Mouse (Mus musculus) neural tube, embryonic 12.5 days (tissue): ENCODE data around the gene Kdm1a. TPM values are rescaled to one million over a fixed set of nuclear protein-coding genes. Genes with fewer than 3 reads are reported as not detected.

Experiments used
- ATAC-seq: fragments of 200-750 bp; cut with Nextera tagmentation; 2 replicates; pipeline ENCODE4 v1.8.0; 2017; ENCODE audit warnings: low read depth, mild to moderate bottlenecking, moderate TSS enrichment, moderate library complexity; ENCODE audit not compliant: low FRiP score
- H3K27ac ChIP-seq: fragments of 300-500 bp; sonication (generic); 2 replicates; pipeline ENCODE4 v1.5.1; 2016
- H3K27me3 ChIP-seq: fragments of 300-500 bp; sonication (generic); replicated peaks from 2 replicates; pipeline ENCODE4 v1.6.1; 2016; ENCODE audit warnings: mild to moderate bottlenecking
- H3K36me3 ChIP-seq: fragments of 300-500 bp; sonication (generic); 2 replicates; pipeline ENCODE4 v1.6.1; 2016; ENCODE audit warnings: mild to moderate bottlenecking
- H3K4me1 ChIP-seq: fragments of 300-500 bp; sonication (generic); 2 replicates; pipeline ENCODE4 v1.6.1; 2016
- H3K4me2 ChIP-seq: fragments of 300-500 bp; sonication (generic); replicated peaks from 2 replicates; pipeline ENCODE4 v1.6.1; 2016; ENCODE audit warnings: mild to moderate bottlenecking
- H3K4me3 ChIP-seq: fragments of 300-500 bp; sonication (generic); 2 replicates; pipeline ENCODE4 v1.5.1; 2016
- H3K9ac ChIP-seq: fragments of 300-500 bp; sonication (generic); 2 replicates; pipeline ENCODE4 v1.6.1; 2016; ENCODE audit warnings: mild to moderate bottlenecking
- H3K9me3 ChIP-seq: fragments of 300-500 bp; sonication (generic); 2 replicates; pipeline ENCODE4 v1.6.1; 2016; ENCODE audit warnings: mild to moderate bottlenecking
- whole genome bisulfite sequencing: fragments of 180-500 bp; shearing (Covaris S2); methylation state at CpG from one replicate; pipeline ENCODE4 v1.1.7; 2016; 5-methylcytosine and 5-hydroxymethylcytosine counted together
- polyA plus RNA-seq: library from polyadenylated mRNA; unstranded; fragments of >200 nt; fragmentation: Nextera tagmentation; extraction: Ambion mirVana; gene quantifications from 2 replicates; pipeline ENCODE4 v1.2.1, GENCODE M21; 2016

Kdm1a gene
- 115 and 137 TPM in 2 replicates for polyA plus RNA-seq

- Histone ChIP-seq H3K36me3 (no peaks in the 10 kb centered on the region), H3K4me3 (peak within 1 kb of the TSS; percentile 98), H3K9ac (peak within 1 kb of the TSS; percentile 100), H3K9me3 (no peaks in the 10 kb centered on the region), H3K27me3 (no peaks in the 10 kb centered on the region), H3K4me1 (peaks cover 18% of the 10 kb centered on the region), H3K27ac (peak within 1 kb of the TSS; percentile 90), H3K4me2 (peak within 1 kb of the TSS; percentile 71)
- WGBS, result under 1% methylated on average over 45 of the region's 45 CpGs
- peak; percentile 88 for ATAC-seq
These were observed at the start of gene Kdm1a for GRCm38 (mm10) chr4:136602568-136602967. TSS of gene Kdm1a (minus strand) at chr4:136602723.

GRCm38 (mm10) chr4:136651882-136652527 is 49.5 kb upstream of the Kdm1a start:
- 0 out of 2 replicates have a peak, but pooled peaks cover 2% of the 10 kb centered on the region for H3K9me3 ChIP-seq
- H3K4me1 ChIP-seq, result peaks cover 15% of the 10 kb centered on the region
- peak; percentile 25; the same call in 1 of the 2 replicates for ATAC-seq
- WGBS, result 81% methylated on average over 13 of the region's 13 CpGs
- H3K4me2 ChIP-seq, result no peak overlapping the region
- H3K27ac ChIP-seq, result peak overlapping the region; percentile 4; the same call in 1 of the 2 replicates
- H3K27me3 ChIP-seq, result no peaks in the 10 kb centered on the region
- H3K4me3 ChIP-seq, result no peak overlapping the region
- H3K36me3 ChIP-seq, result peaks cover 40% of the 10 kb centered on the region
- no peak overlapping the region for H3K9ac ChIP-seq

GRCm38 (mm10) chr4:136651357-136651811 is 48.9 kb upstream of the Kdm1a start:
- peaks cover 34% of the 10 kb centered on the region for H3K36me3 ChIP-seq
- ATAC-seq, result no peak

GRCm38 (mm10) chr4:136650261-136650660 is 47.7 kb upstream of the Kdm1a start:
- ATAC-seq, result no peak
- H3K9me3 ChIP-seq, result 0 out of 2 replicates have a peak, but pooled peaks cover 7% of the 10 kb centered on the region
- H3K9ac ChIP-seq, result no peak overlapping the region
- H3K27me3 ChIP-seq, result no peaks in the 10 kb centered on the region
- no peak overlapping the region for H3K4me2 ChIP-seq
- no peak overlapping the region for H3K27ac ChIP-seq
- H3K4me1 ChIP-seq, result peaks cover 15% of the 10 kb centered on the region
- no peak overlapping the region for H3K4me3 ChIP-seq
- peaks cover 23% of the 10 kb centered on the region for H3K36me3 ChIP-seq
- 87% methylated on average over 8 of the region's 8 CpGs for WGBS

More at GRCm38 (mm10) chr4:136651357-136651811, 48.9 kb upstream of the Kdm1a start:
- Histone ChIP-seq H3K4me2 (no peak overlapping the region), H3K27ac (no peak overlapping the region), H3K27me3 (no peaks in the 10 kb centered on the region), H3K9ac (no peak overlapping the region), H3K4me1 (peaks cover 15% of the 10 kb centered on the region), H3K9me3 (0 out of 2 replicates have a peak, but pooled peaks cover 7% of the 10 kb centered on the region), H3K4me3 (no peak overlapping the region)
- 67% methylated on average over 3 of the region's 3 CpGs for WGBS

GRCm38 (mm10) chr4:136649480-136650196 is 47.1 kb upstream of the Kdm1a start:
- H3K36me3 ChIP-seq, result peaks cover 17% of the 10 kb centered on the region
- no peak overlapping the region for H3K9ac ChIP-seq
- H3K4me2 ChIP-seq, result 0 out of 2 replicates have a peak overlapping the region, but pooled peaks have one; percentile 2
- 42% methylated on average over 13 of the region's 13 CpGs for WGBS
- no peak overlapping the region for H3K4me3 ChIP-seq
- peaks cover 15% of the 10 kb centered on the region for H3K4me1 ChIP-seq
- no peak overlapping the region for H3K27ac ChIP-seq
- H3K9me3 ChIP-seq, result 0 out of 2 replicates have a peak, but pooled peaks cover 7% of the 10 kb centered on the region
- H3K27me3 ChIP-seq, result no peaks in the 10 kb centered on the region
- ATAC-seq, result no peak

- 0 out of 2 replicates have a peak, but pooled peaks cover 7% of the 10 kb centered on the region for H3K9me3 ChIP-seq
- no peak overlapping the region for H3K9ac ChIP-seq
- 0 out of 2 replicates have a peak overlapping the region, but pooled peaks have one; percentile 2 for H3K4me2 ChIP-seq
- ATAC-seq, result no peak
- no peaks in the 10 kb centered on the region for H3K27me3 ChIP-seq
- H3K4me3 ChIP-seq, result no peak overlapping the region
- WGBS, result 16% methylated on average over 11 of the region's 11 CpGs
- peaks cover 15% of the 10 kb centered on the region for H3K4me1 ChIP-seq
- peaks cover 10% of the 10 kb centered on the region for H3K36me3 ChIP-seq
- no peak overlapping the region for H3K27ac ChIP-seq
These were observed 46.5 kb upstream of the Kdm1a start for GRCm38 (mm10) chr4:136648922-136649479.

- WGBS, result 2% methylated on average over 10 of the region's 10 CpGs
- Histone ChIP-seq H3K9ac (0 out of 2 replicates have a peak overlapping the region, but pooled peaks have one; percentile 21), H3K27ac (no peak overlapping the region), H3K9me3 (no peaks in the 10 kb centered on the region), H3K4me3 (no peak overlapping the region), H3K36me3 (no peaks in the 10 kb centered on the region), H3K4me1 (peaks cover 18% of the 10 kb centered on the region), H3K4me2 (peak overlapping the region; percentile 89), H3K27me3 (peaks cover 36% of the 10 kb centered on the region)
- ATAC-seq, result no peak
These were observed 36.4 kb upstream of the Kdm1a start for GRCm38 (mm10) chr4:136638890-136639289.

- WGBS, result 29% methylated on average over 7 of the region's 7 CpGs
- peaks cover 18% of the 10 kb centered on the region for H3K4me1 ChIP-seq
- no peak overlapping the region for H3K27ac ChIP-seq
- peak overlapping the region; percentile 49; the same call in 1 of the 2 replicates for H3K9ac ChIP-seq
- H3K27me3 ChIP-seq, result peaks cover 36% of the 10 kb centered on the region
- no peak overlapping the region for H3K4me3 ChIP-seq
- no peaks in the 10 kb centered on the region for H3K36me3 ChIP-seq
- H3K4me2 ChIP-seq, result peak overlapping the region; percentile 89
- peak; percentile 38 for ATAC-seq
- H3K9me3 ChIP-seq, result no peaks in the 10 kb centered on the region
These were observed 35.8 kb upstream of the Kdm1a start for GRCm38 (mm10) chr4:136638230-136638750.

- 4% methylated on average over 76 of the region's 76 CpGs for WGBS
- peaks cover 18% of the 10 kb centered on the region for H3K4me1 ChIP-seq
- ATAC-seq, result peak; percentile 68
- peaks cover 39% of the 10 kb centered on the region for H3K27me3 ChIP-seq
- H3K9me3 ChIP-seq, result no peaks in the 10 kb centered on the region
- no peaks in the 10 kb centered on the region for H3K36me3 ChIP-seq
- no peak overlapping the region for H3K27ac ChIP-seq
- H3K4me2 ChIP-seq, result peak overlapping the region; percentile 89
- peak overlapping the region; percentile 49 for H3K9ac ChIP-seq
- peak overlapping the region; percentile 49 for H3K4me3 ChIP-seq
These were observed 35.2 kb upstream of the Kdm1a start for GRCm38 (mm10) chr4:136637563-136638229.

- ATAC-seq, result peak; percentile 44; the same call in 1 of the 2 replicates
- no peaks in the 10 kb centered on the region for H3K9me3 ChIP-seq
- H3K27ac ChIP-seq, result no peak overlapping the region
- peak overlapping the region; percentile 49 for H3K9ac ChIP-seq
- peak overlapping the region; percentile 89 for H3K4me2 ChIP-seq
- H3K4me3 ChIP-seq, result peak overlapping the region; percentile 49
- 19% methylated on average over 37 of the region's 37 CpGs for WGBS
- H3K27me3 ChIP-seq, result peaks cover 40% of the 10 kb centered on the region
- H3K4me1 ChIP-seq, result peaks cover 18% of the 10 kb centered on the region
- H3K36me3 ChIP-seq, result no peaks in the 10 kb centered on the region
These were observed 34.5 kb upstream of the Kdm1a start for GRCm38 (mm10) chr4:136636983-136637562.

GRCm38 (mm10) chr4:136636511-136636910 is 34.0 kb upstream of the Kdm1a start:
- H3K9ac ChIP-seq, result no peak overlapping the region
- H3K27ac ChIP-seq, result no peak overlapping the region
- H3K4me3 ChIP-seq, result no peak overlapping the region
- 63% methylated on average over 5 of the region's 5 CpGs for WGBS
- peaks cover 40% of the 10 kb centered on the region for H3K27me3 ChIP-seq
- H3K9me3 ChIP-seq, result no peaks in the 10 kb centered on the region
- H3K4me1 ChIP-seq, result peaks cover 18% of the 10 kb centered on the region
- H3K4me2 ChIP-seq, result no peak overlapping the region
- H3K36me3 ChIP-seq, result no peaks in the 10 kb centered on the region
- no peak for ATAC-seq
